8 mouse cellular contexts compared by ENCODE assay signal in genomic region chr14:76505439-76506220, GRCm38 (mm10). TPM values are rescaled to one million over a fixed set of nuclear protein-coding genes. Genes with fewer than 3 reads are reported as not detected.
DNase-seq lines count a peak whose midpoint lies in the region; ATAC-seq and TF ChIP-seq lines count a peak whose summit lies in the region.

No protein-coding gene starts in this region.

- H3K4me3 ChIP-seq in cortical plate, adult 2 months (ENCODE audit: insufficient read depth, low read length) = peak overlapping the region; percentile 86

- peak; percentile 74; the same call in 1 of the 2 replicates for TF ChIP-seq POLR2A in cortical plate, adult 2 months (IDR thresholded peaks at IDR 0.05; ENCODE audit: extremely low read depth, insufficient read depth, low read length)

- peak; percentile 70 for ATAC-seq in megakaryocyte-erythroid progenitor cell, adult 5-6 weeks (replicated peaks; ENCODE audit: low FRiP score, low TSS enrichment, poor library complexity, severe bottlenecking)

- H3K27ac ChIP-seq in cortical plate, adult 2 months (ENCODE audit: insufficient read depth, low read length) = peak overlapping the region; percentile 94

- intact Hi-C loops in left cerebral cortex, postnatal 10 days (cut with DNase I) = loop anchor here (2.0 to 5.0 kb wide), 5 partner anchors 52 to 369 kb away; partner anchors contain the start of gene Serp2

- TF ChIP-seq CTCF in cortical plate, adult 2 months (IDR thresholded peaks at IDR 0.05; ENCODE audit: extremely low read depth, insufficient read depth, low read length) = no peak

- DNase-seq in adrenal gland, adult (ENCODE audit: inconsistent age in 2 of 2, low spot score in 1 of 2) = peak; percentile 90 to 96
- peak; percentile 60 to 72 for DNase-seq in gastrocnemius, adult 8-10 months (ENCODE audit: low spot score in 2 of 2)
- peak; percentile 99 for DNase-seq in hindlimb bud, embryonic 11.5 days (ENCODE audit: extremely low spot score, low read depth, low spot score)
- peak; percentile 89 to 94 for DNase-seq in left cerebral cortex, postnatal 10 days (ENCODE audit: extremely low spot score in 1 of 2, low spot score in 2 of 2)
- DNase-seq in right cerebral cortex, postnatal 25 days = peak; percentile 78
- peak; percentile 76 to 88 for DNase-seq in urinary bladder, postnatal 36 days (ENCODE audit: low spot score in 2 of 2)

- H3K4me1 ChIP-seq in cortical plate, adult 2 months (ENCODE audit: control insufficient read depth, insufficient read depth, low read length) = peaks cover 6% of the 10 kb centered on the region

RNA-seq across cellular contexts. Expression of gene Serp2, which starts 51.1 kb away (rescaled TPM):
- polyA plus RNA-seq in cortical plate, adult 2 months (2012; rRNA removed) = 262 and 271 TPM in 2 replicates
- total RNA-seq in gastrocnemius, adult 8-10 months (2022) = under 1 TPM in 2 of 4 experiments, not detected in 2; 0.34 to 0.39 TPM
- 100 to 1,000 TPM; 170 to 173 TPM for total RNA-seq in left cerebral cortex, postnatal 10 days (2021)
- total RNA-seq in megakaryocyte-erythroid progenitor cell, adult 5-6 weeks (2014; fragmentation: Nextera tagmentation) = 2.6 TPM in 1 of 2 replicates, not detected in the other
- not detected in 2 replicates for total RNA-seq in megakaryocyte-erythroid progenitor cell, adult 5-6 weeks (2017)

Comparison
In these comparisons a context has a peak if more than half of its experiments do, and no peak if none do; other contexts are left out.
1. Peak in every context shown above with its lines: DNase-seq, ATAC-seq, H3K4me3 ChIP-seq and H3K27ac ChIP-seq.
2. RNA of gene Serp2, which starts 51.1 kb away (total RNA-seq): 170 to 173 TPM in left cerebral cortex, postnatal 10 days; 2.6 TPM in megakaryocyte-erythroid progenitor cell, adult 5-6 weeks and 0.34 to 0.39 TPM in gastrocnemius, adult 8-10 months; every median in the first group is over 10 times any median in the second.